Mouse (Mus musculus) hematopoietic stem cell, adult 5-6 weeks (primary cell): Measurements from ENCODE around the gene Nlrp9b. TPM values are rescaled to one million over a fixed set of nuclear protein-coding genes. Genes with fewer than 3 reads are reported as not detected.
"Not testable (repeated sequence)": the region's sequence is repeated elsewhere in the genome, so short reads cannot be mapped to it uniquely, and the experiment has no call there.

ENCODE experiments used
- ATAC-seq, 2 experiments: fragments of 125-278 bp in 1 of 2; replicated peaks in 1 of 2; 2 replicates each; pipeline ENCODE4 v1.8.0; 2016 to 2017; ENCODE audit warnings: inconsistent platforms in 2 of 2, mild to moderate bottlenecking in 2 of 2, moderate number of reproducible peaks in 2 of 2, low read depth in 1 of 2, moderate TSS enrichment in 1 of 2; ENCODE audit not compliant: low FRiP score in 2 of 2, poor library complexity in 2 of 2, severe bottlenecking in 2 of 2, insufficient read depth in 1 of 2, low TSS enrichment in 1 of 2
- total RNA-seq: library from RNA; stranded (forward); fragments of 172-1452, 232-1000 nt; gene quantifications from 2 replicates; pipeline ENCODE4 v1.2.3, GENCODE M21; 2017

The Nlrp9b gene
- total RNA-seq, 1 experiment from 2014 or later: not detected

GRCm38 (mm10) chr7:20009987-20010386 lies 18.7 kb downstream of the Nlrp9b start:
- ATAC-seq: no peak

GRCm38 (mm10) chr7:20064100-20064499 lies 72.8 kb downstream of the Nlrp9b start:
- ATAC-seq: not testable (repeated sequence)

- not testable (repeated sequence) for ATAC-seq
Measured at GRCm38 (mm10) chr7:20078118-20078517, 86.9 kb downstream of the Nlrp9b start.

GRCm38 (mm10) chr7:20099380-20099779 lies 108.1 kb downstream of the Nlrp9b start, which contains the start of gene Vmn1r91:
Vmn1r91 (plus strand) TSS chr7:20099680.
- not testable (repeated sequence) for ATAC-seq

- ATAC-seq: not testable (repeated sequence)
Measured at GRCm38 (mm10) chr7:20122479-20122878, 131.2 kb downstream of the Nlrp9b start, which contains the start of gene Gm16442. Gm16442 (minus strand) TSS chr7:20122579.

Other genes with a start within 250 kb of the Nlrp9b start
- 2.0 and 3.8 TPM in 2 replicates for gene Nectin2, start 241.0 kb upstream of the Nlrp9b start, total RNA-seq
- 2.3 and 4.2 TPM in 2 replicates for gene Bcam, start 220.4 kb upstream of the Nlrp9b start, total RNA-seq
- gene Cblc, start 194.7 kb upstream of the Nlrp9b start, total RNA-seq: not detected in 2 replicates
- 3.0 and 5.3 TPM in 2 replicates for gene Bcl3, start 168.7 kb upstream of the Nlrp9b start, total RNA-seq
- gene Gm19345, start 139.5 kb upstream of the Nlrp9b start, total RNA-seq: not detected in 2 replicates
- 0.10 and 0.38 TPM in 2 replicates for gene Ceacam16, start 130.2 kb upstream of the Nlrp9b start, total RNA-seq
- gene Ceacam19, start 103.5 kb upstream of the Nlrp9b start, total RNA-seq: not detected in 2 replicates
- 11.1 and 13.4 TPM in 2 replicates for gene Pvr, start 70.3 kb upstream of the Nlrp9b start, total RNA-seq
- gene Igsf23, start 40.7 kb upstream of the Nlrp9b start, total RNA-seq: not detected in 2 replicates
- not detected in 2 replicates for gene Ceacam20, start 26.1 kb upstream of the Nlrp9b start, total RNA-seq
- not detected in 2 replicates for gene Vmn1r91, start 108.2 kb downstream of the Nlrp9b start, total RNA-seq
- gene Gm16442, start 131.1 kb downstream of the Nlrp9b start, total RNA-seq: not detected in 2 replicates
- gene Vmn1r93, start 147.6 kb downstream of the Nlrp9b start, total RNA-seq: not detected in 2 replicates
- not detected in 2 replicates for gene Vmn1r94, start 176.9 kb downstream of the Nlrp9b start, total RNA-seq
- not detected in 2 replicates for gene Vmn1r95, start 202.2 kb downstream of the Nlrp9b start, total RNA-seq
- gene Gm6164, start 214.1 kb downstream of the Nlrp9b start, total RNA-seq: not detected in 2 replicates
- not detected in 2 replicates for gene Gm4498, start 242.4 kb downstream of the Nlrp9b start, total RNA-seq